Mouse (Mus musculus) kidney, adult 2 months (tissue): Measurements from ENCODE around the gene Apbb1ip. TPM values are rescaled to one million over a fixed set of nuclear protein-coding genes. Genes with fewer than 3 reads are reported as not detected.

Experiments used
- DNase-seq: peaks from one replicate; pipeline ENCODE4 v3.0.0; 2021
- H3K27ac ChIP-seq: fragments of 200-500 bp; 2 replicates; pipeline ENCODE4 v1.5.1; 2012; ENCODE audit warnings: low read depth, low read length, control low read depth, inconsistent platforms; ENCODE audit not compliant: insufficient read depth
- H3K27me3 ChIP-seq: fragments of 200-500 bp; replicated peaks from 2 replicates; pipeline ENCODE4 v1.6.1; 2012; ENCODE audit warnings: mild to moderate bottlenecking, moderate library complexity, low read length, inconsistent platforms; ENCODE audit not compliant: control insufficient read depth, insufficient read depth
- H3K36me3 ChIP-seq: fragments of 200-500 bp; 2 replicates; pipeline ENCODE4 v1.6.1; 2012; ENCODE audit warnings: mild to moderate bottlenecking, moderate library complexity, low read length, inconsistent platforms; ENCODE audit not compliant: control insufficient read depth, insufficient read depth
- H3K4me1 ChIP-seq: fragments of 200-500 bp; 2 replicates; pipeline ENCODE4 v1.6.1; 2011; ENCODE audit warnings: low read length; ENCODE audit not compliant: control insufficient read depth, insufficient read depth
- H3K4me3 ChIP-seq: fragments of 200-500 bp; 2 replicates; pipeline ENCODE4 v1.5.1; 2011; ENCODE audit warnings: mild to moderate bottlenecking, low read depth, low read length, control low read depth; ENCODE audit not compliant: insufficient read depth
- CTCF ChIP-seq: fragments of 200-500 bp; conservative IDR thresholded peaks from 2 replicates; pipeline ENCODE4 v1.5.1; 2011; ENCODE audit warnings: low read depth, mild to moderate bottlenecking, control low read depth, low read length, moderate library complexity, mixed read lengths; ENCODE audit not compliant: insufficient read depth, insufficient read length
- POLR2A ChIP-seq: fragments of 200-500 bp; IDR thresholded peaks from one replicate; pipeline ENCODE4 v1.6.1; 2011; ENCODE audit warnings: low read depth, low read length, control low read depth
- WGBS: fragments of 180-500 bp; shearing (Covaris S2); methylation state at CpG from one replicate; pipeline ENCODE4 v1.1.7; 2018; 5-methylcytosine and 5-hydroxymethylcytosine counted together
- polyA plus RNA-seq: library from polyadenylated mRNA; depleted of rRNA; stranded (reverse); fragments of >200 nt; gene quantifications from 2 replicates; pipeline ENCODE4 v1.2.3, GENCODE M21; 2012

Gene Apbb1ip
- polyA plus RNA-seq, 1 experiment: 2.0 TPM

DNA sequence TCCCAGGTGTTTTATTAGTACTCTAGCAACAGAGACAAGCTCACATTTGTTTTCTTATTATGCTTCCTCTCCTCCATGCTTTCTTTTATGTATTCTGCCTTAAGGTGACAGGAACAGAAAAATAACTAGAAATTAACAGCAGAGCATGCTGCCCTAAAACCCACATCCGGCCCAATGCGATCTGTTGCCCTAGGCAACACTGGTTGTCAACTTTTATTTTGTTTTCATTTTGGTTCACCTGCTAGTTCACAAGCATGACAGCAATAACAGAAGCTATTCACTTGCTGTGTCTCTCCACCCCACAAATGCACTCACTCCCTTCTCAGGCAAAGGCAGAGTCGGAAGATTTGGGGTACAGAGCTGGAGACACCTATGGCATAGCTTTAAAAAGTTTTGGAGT is 10.3 kb downstream of the Apbb1ip start:
- 73% methylated on average over 3 of the region's 3 CpGs for WGBS
- no peak for DNase-seq
- no peak overlapping the region for H3K27ac ChIP-seq

DNA sequence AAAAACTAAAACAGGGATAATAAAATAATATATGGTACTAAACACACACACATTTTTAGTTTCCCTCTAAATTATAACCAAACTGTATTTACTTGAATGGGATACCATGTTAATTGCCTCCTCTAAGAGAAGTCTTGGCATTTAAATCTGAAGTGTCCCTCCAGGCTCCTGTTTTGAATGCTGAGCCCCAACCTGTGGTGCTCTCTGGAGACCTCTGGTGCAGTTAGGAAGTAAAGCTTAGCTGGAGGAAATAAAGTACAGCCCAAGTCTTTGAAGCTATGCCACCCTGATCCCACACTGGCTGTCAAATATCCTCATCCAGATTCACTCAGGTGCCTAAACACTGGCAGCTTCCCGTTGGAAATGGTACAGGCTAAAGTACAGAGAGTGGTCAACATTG is 10.9 kb downstream of the Apbb1ip start:
- H3K27ac ChIP-seq: no peak overlapping the region
- WGBS: 23% methylated on average over 1 of the region's 1 CpGs
- H3K27me3 ChIP-seq: no peaks in the 10 kb centered on the region; the same call in 1 of the 2 replicates
- DNase-seq: no peak
- TF ChIP-seq CTCF (no peak), POLR2A (no peak)
- no peaks in the 10 kb centered on the region for H3K36me3 ChIP-seq
- H3K4me1 ChIP-seq: no peaks in the 10 kb centered on the region
- no peak overlapping the region for H3K4me3 ChIP-seq

More for the DNA sequence above, 10.3 kb downstream of the Apbb1ip start:
- no peaks in the 10 kb centered on the region for H3K4me1 ChIP-seq
- H3K4me3 ChIP-seq: no peak overlapping the region
- TF ChIP-seq POLR2A (no peak), CTCF (no peak)
- no peaks in the 10 kb centered on the region; the same call in 1 of the 2 replicates for H3K27me3 ChIP-seq
- no peaks in the 10 kb centered on the region for H3K36me3 ChIP-seq

DNA sequence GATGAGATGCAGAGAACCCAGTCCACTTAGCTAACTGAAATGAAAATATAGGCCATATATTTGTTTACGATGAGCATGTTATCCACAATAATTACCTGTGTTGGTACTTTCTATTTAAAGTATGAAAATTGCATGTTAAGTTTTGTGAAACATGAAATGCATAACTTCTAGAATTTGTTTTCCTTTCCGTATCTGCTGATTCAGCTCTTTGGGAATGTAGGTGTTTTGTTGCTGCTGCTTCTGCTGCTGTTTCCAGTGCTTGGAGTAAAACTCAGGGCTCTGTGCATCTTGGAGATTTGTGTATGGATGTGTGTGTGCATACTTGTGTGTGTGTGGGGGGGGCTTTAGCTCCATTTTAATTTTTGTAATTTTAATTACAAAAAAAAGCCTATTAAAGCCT is 14.8 kb downstream of the Apbb1ip start:
- 94% methylated on average over 2 of the region's 2 CpGs for WGBS
- Histone ChIP-seq H3K36me3 (no peaks in the 10 kb centered on the region), H3K4me3 (no peak overlapping the region), H3K4me1 (no peaks in the 10 kb centered on the region), H3K27ac (no peak overlapping the region), H3K27me3 (no peaks in the 10 kb centered on the region; the same call in 1 of the 2 replicates)
- TF ChIP-seq POLR2A (no peak), CTCF (no peak)
- DNase-seq: no peak

DNA sequence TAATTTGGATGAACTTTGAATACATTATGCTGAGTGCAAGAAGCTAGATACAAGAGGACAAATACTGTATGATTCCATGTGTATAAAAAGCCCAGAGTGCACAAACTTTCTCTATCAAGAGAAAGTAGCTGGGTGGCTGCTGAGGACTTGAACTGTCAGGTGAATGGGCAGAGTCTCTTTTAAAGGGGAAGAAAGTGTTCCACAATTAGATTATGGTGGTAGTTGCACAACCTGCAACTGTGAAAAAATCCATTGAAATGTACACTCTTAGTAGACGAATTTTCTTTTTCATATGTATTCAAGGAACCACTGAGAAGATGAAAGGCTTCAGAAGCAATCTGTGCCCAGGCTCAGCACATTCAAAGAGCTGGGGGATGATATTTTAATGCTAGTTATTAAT is 15.7 kb downstream of the Apbb1ip start:
- Histone ChIP-seq H3K27me3 (no peaks in the 10 kb centered on the region), H3K4me1 (no peaks in the 10 kb centered on the region), H3K4me3 (no peak overlapping the region), H3K27ac (no peak overlapping the region), H3K36me3 (no peaks in the 10 kb centered on the region)
- TF ChIP-seq CTCF (no peak), POLR2A (no peak)
- 56% methylated on average over 1 of the region's 1 CpGs for WGBS
- no peak for DNase-seq

DNA sequence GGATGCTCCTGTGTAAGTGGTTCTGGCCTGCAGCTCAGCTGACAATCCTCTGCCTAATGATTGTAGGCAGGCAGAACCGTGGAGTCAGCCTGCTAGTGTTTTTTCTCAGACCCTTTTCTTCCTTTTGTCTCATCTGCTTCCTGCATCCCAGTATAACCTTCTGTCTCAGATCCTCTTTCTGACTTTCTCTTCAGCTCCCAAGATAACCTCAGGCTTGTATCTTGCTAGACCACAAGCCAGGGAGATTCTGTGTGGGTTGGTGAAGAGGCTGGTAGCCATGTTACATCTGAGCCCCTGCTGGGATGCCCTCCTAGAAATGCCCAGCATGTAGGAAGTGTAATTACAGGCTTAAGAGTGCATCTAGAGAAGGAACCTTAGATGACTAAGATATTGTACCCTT is 16.5 kb downstream of the Apbb1ip start:
- TF ChIP-seq POLR2A (no peak), CTCF (no peak)
- no peak overlapping the region for H3K4me3 ChIP-seq
- no peak overlapping the region for H3K27ac ChIP-seq
- 41% methylated on average over 1 of the region's 1 CpGs for WGBS
- DNase-seq: peak; percentile 14
- H3K27me3 ChIP-seq: no peaks in the 10 kb centered on the region
- no peaks in the 10 kb centered on the region for H3K4me1 ChIP-seq
- H3K36me3 ChIP-seq: no peaks in the 10 kb centered on the region

DNA sequence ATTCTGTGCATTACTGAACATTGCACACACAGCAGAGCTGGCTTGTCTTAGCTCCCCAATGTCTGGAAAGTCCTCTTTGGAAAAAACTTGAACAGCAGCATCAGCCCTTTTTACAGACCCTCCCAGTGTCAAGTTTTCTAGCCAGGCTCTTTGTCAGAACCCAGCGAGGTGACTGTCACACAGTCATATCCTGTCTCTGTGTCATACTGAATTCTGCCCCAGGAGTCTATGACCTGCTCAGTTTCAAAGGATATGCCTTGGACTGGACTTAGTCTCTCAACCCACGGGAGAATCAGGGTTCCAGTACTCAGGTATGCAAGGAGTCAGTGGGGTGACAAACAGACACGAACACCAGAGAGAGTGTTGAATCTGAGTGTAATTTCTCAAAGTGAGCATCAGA is 21.2 kb downstream of the Apbb1ip start:
- Histone ChIP-seq H3K36me3 (no peaks in the 10 kb centered on the region), H3K4me3 (no peak overlapping the region), H3K4me1 (no peaks in the 10 kb centered on the region), H3K27ac (no peak overlapping the region), H3K27me3 (no peaks in the 10 kb centered on the region; the same call in 1 of the 2 replicates)
- no peak for TF ChIP-seq CTCF
- TF ChIP-seq POLR2A: no peak
- 75% methylated on average over 3 of the region's 3 CpGs for WGBS
- no peak for DNase-seq

DNA sequence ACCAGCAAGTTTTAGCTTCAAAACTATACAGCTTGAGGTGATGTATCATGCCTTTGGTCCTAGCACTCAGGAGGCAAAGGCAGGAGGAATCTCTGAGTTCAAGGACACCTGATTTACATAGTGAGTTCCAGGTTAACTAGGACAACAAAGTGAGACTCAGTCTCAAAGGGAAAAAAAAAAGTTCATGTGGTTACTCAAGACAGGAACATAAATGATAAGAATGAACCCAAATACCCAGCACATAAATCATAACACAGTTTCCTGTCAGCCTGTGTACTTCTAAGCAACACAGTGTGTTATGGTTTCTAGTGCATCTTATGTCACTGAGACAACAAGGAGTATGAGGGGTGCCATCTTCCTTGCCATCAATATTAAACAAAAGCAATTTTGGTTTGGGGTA is 22.6 kb downstream of the Apbb1ip start:
- H3K27me3 ChIP-seq: no peaks in the 10 kb centered on the region; the same call in 1 of the 2 replicates
- no peaks in the 10 kb centered on the region for H3K36me3 ChIP-seq
- H3K4me3 ChIP-seq: no peak overlapping the region
- H3K27ac ChIP-seq: no peak overlapping the region
- H3K4me1 ChIP-seq: no peaks in the 10 kb centered on the region
- DNase-seq: no peak
- no peak for TF ChIP-seq POLR2A
- TF ChIP-seq CTCF: no peak
